Mouse (Mus musculus): ENCODE measurements around the gene Olfr729. TPM values are rescaled to one million over a fixed set of nuclear protein-coding genes. Genes with fewer than 3 reads are reported as not detected.

Gene Olfr729
- polyA plus RNA-seq (2015; fragmentation: Nextera tagmentation; extraction: Ambion mirVana), result not detected in 2 replicates

DNA sequence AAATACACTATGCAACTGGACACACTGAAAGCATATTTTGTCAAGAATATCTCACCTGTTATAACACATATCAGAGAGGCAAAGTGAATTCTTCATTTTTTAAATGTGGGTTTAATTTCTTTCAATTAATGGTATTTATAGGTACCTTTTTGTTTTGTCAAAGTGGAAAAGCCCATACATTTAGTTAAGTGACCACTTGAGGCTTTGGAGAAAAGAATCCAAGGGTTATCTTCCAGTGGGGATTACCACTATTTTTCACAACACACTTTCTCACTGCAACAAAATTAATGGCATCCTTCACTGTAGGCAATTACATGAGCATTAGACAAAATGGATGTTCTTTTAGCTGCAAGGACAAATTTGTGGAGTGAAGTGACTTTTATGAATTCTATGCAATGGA is at the start of gene Olfr729:
Olfr729 (minus strand) TSS at position 101 of the 400 bp plus-strand sequence.
- no peak within 1 kb of the TSS for H3K4me3 ChIP-seq (replicated peaks)
- H3K27ac ChIP-seq, result no peak within 1 kb of the TSS
- no peaks in the 10 kb centered on the region for H3K36me3 ChIP-seq
- H3K27me3 ChIP-seq, result no peaks in the 10 kb centered on the region
- H3K9ac ChIP-seq (replicated peaks), result no peak within 1 kb of the TSS
- H3K4me1 ChIP-seq (replicated peaks), result no peaks in the 10 kb centered on the region
- ATAC-seq, result no peak
- no peaks in the 10 kb centered on the region for H3K9me3 ChIP-seq
- no peak within 1 kb of the TSS for H3K4me2 ChIP-seq (replicated peaks)

DNA sequence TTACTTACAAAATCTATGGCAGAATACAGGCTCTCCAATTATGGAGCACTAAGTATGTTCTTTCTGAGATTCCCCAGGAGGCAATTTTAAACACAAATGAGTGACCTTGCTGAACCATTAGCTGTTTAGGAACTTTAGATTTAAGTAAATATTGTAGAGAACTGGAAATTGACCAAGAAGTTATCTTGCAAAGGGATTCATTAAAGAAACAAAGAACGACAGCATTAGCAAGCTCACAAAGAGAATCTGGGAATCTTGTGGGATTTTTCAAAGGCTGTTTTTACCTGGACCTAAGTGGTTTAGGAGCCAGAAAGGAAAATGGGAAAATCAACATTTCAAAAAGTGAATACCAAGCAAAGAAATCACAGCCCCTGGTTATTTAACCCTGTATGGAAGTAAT is 35.4 kb upstream of the Olfr729 start, which contains the start of gene Olfr730:
Olfr730 (minus strand) TSS at position 101 of the 400 bp plus-strand sequence.
- Histone ChIP-seq H3K4me3 (replicated peaks) (no peak within 1 kb of the TSS), H3K4me2 (replicated peaks) (no peak within 1 kb of the TSS), H3K27me3 (no peaks in the 10 kb centered on the region), H3K4me1 (replicated peaks) (no peaks in the 10 kb centered on the region), H3K36me3 (no peaks in the 10 kb centered on the region), H3K9me3 (no peaks in the 10 kb centered on the region), H3K27ac (no peak within 1 kb of the TSS), H3K9ac (replicated peaks) (no peak within 1 kb of the TSS)
- ATAC-seq, result no peak
- 66% methylated on average over 1 of the region's 1 CpGs for WGBS

DNA sequence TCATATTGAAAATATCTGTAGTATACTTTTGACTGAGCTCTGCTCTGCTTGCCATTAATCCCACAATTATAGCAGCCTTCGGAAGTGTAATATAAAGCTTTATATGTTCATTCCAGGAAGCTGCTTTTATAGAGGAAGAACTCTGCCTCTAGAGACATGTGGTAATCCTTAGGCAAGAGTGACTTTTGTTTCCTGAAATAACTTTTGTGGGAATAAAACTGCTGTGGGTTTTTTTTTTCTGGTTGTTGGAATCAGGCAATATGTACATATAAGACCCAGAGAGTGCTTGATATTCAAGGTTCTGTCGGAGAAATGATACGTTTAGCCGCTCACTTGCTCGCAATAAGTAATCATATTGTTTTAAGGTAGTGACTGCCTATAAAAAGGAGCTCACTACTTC is 10.1 kb downstream of the Olfr729 start, which contains the start of gene Olfr728:
Olfr728 (minus strand) TSS at position 101 of the 400 bp plus-strand sequence.
- no peaks in the 10 kb centered on the region for H3K36me3 ChIP-seq
- H3K27me3 ChIP-seq, result no peaks in the 10 kb centered on the region
- WGBS, result 89% methylated on average over 5 of the region's 5 CpGs
- H3K4me1 ChIP-seq (replicated peaks), result no peaks in the 10 kb centered on the region
- H3K9me3 ChIP-seq, result no peaks in the 10 kb centered on the region
- no peak within 1 kb of the TSS for H3K4me2 ChIP-seq (replicated peaks)
- H3K27ac ChIP-seq, result no peak within 1 kb of the TSS
- H3K4me3 ChIP-seq (replicated peaks), result no peak within 1 kb of the TSS
- H3K9ac ChIP-seq (replicated peaks), result no peak within 1 kb of the TSS
- ATAC-seq, result no peak

DNA sequence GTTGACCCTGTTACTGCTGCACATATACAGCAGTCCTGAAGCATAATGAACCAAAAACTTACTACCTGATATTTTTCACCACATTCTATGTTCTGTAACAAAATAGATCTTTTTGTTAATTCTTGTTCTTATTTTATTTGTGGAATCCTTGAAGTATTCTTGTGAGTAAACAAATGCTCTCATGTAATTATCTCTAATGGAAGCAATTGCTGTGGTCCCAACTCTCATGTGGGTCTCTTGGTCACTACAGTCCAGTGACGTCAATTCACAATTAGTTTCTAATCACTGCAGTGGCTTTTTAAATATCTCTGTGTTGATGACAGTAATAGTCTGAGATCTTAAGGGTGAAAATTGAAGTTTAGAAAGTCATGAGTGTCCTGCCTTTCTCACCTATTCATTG is 29.8 kb downstream of the Olfr729 start, which contains the start of gene Olfr727:
Olfr727 (plus strand) TSS at position 301 of the 400 bp plus-strand sequence.
- H3K27me3 ChIP-seq, result no peaks in the 10 kb centered on the region
- H3K4me3 ChIP-seq (replicated peaks), result no peak within 1 kb of the TSS
- H3K4me2 ChIP-seq (replicated peaks), result no peak within 1 kb of the TSS
- no peaks in the 10 kb centered on the region for H3K9me3 ChIP-seq
- H3K27ac ChIP-seq, result no peak within 1 kb of the TSS
- WGBS, result 88% methylated on average over 1 of the region's 1 CpGs
- H3K36me3 ChIP-seq, result no peaks in the 10 kb centered on the region
- no peak within 1 kb of the TSS for H3K9ac ChIP-seq (replicated peaks)
- ATAC-seq, result no peak
- H3K4me1 ChIP-seq (replicated peaks), result no peaks in the 10 kb centered on the region

Other genes starting within 250 kb of the Olfr729 start
- not detected in 2 replicates for gene Olfr723, start 221.1 kb downstream of the Olfr729 start, polyA plus RNA-seq (2015; fragmentation: Nextera tagmentation; extraction: Ambion mirVana)
- not detected in 2 replicates for gene Olfr724, start 189.6 kb downstream of the Olfr729 start, polyA plus RNA-seq (2015; fragmentation: Nextera tagmentation; extraction: Ambion mirVana)
- gene Olfr725, start 112.5 kb downstream of the Olfr729 start, polyA plus RNA-seq (2015; fragmentation: Nextera tagmentation; extraction: Ambion mirVana), result not detected in 2 replicates
- gene Olfr726, start 62.0 kb downstream of the Olfr729 start, polyA plus RNA-seq (2015; fragmentation: Nextera tagmentation; extraction: Ambion mirVana), result not detected in 2 replicates
- not detected in 2 replicates for gene Olfr727, start 29.7 kb downstream of the Olfr729 start, polyA plus RNA-seq (2015; fragmentation: Nextera tagmentation; extraction: Ambion mirVana)
- gene Olfr728, start 10.2 kb downstream of the Olfr729 start, polyA plus RNA-seq (2015; fragmentation: Nextera tagmentation; extraction: Ambion mirVana), result not detected in 2 replicates
- not detected in 2 replicates for gene Olfr730, start 35.3 kb upstream of the Olfr729 start, polyA plus RNA-seq (2015; fragmentation: Nextera tagmentation; extraction: Ambion mirVana)
- not detected in 2 replicates for gene Olfr731, start 89.0 kb upstream of the Olfr729 start, polyA plus RNA-seq (2015; fragmentation: Nextera tagmentation; extraction: Ambion mirVana)
- not detected in 2 replicates for gene Olfr732, start 131.3 kb upstream of the Olfr729 start, polyA plus RNA-seq (2015; fragmentation: Nextera tagmentation; extraction: Ambion mirVana)
- not detected in 2 replicates for gene Olfr733, start 148.6 kb upstream of the Olfr729 start, polyA plus RNA-seq (2015; fragmentation: Nextera tagmentation; extraction: Ambion mirVana)
- not detected in 2 replicates for gene Olfr734, start 173.9 kb upstream of the Olfr729 start, polyA plus RNA-seq (2015; fragmentation: Nextera tagmentation; extraction: Ambion mirVana)
- not detected in 2 replicates for gene Olfr735, start 196.0 kb upstream of the Olfr729 start, polyA plus RNA-seq (2015; fragmentation: Nextera tagmentation; extraction: Ambion mirVana)
- not detected in 2 replicates for gene Tlr11, start 205.0 kb upstream of the Olfr729 start, polyA plus RNA-seq (2015; fragmentation: Nextera tagmentation; extraction: Ambion mirVana)
- gene Olfr736, start 228.3 kb upstream of the Olfr729 start, polyA plus RNA-seq (2015; fragmentation: Nextera tagmentation; extraction: Ambion mirVana), result not detected in 2 replicates